ENCODE assay signal across 13 mouse cellular contexts in genomic region chr6:88788219-88788618, GRCm38 (mm10). TPM values are rescaled to one million over a fixed set of nuclear protein-coding genes. Genes with fewer than 3 reads are reported as not detected.
DNase-seq lines count a peak whose midpoint lies in the region; ATAC-seq and TF ChIP-seq lines count a peak whose summit lies in the region.
"Had no signal": no experiment of that assay in that cellular context is flagged by ENCODE, and none has a peak within 500 bp of the region (broad histone marks: within the 10 kb centered on the region; RNA-seq: fewer than 3 reads in every experiment).

No protein-coding gene starts in this region.

- ATAC-seq in kidney, postnatal 0 days (replicated peaks; ENCODE audit: low FRiP score, low read depth), result no peak
- ATAC-seq in neural tube, embryonic 14.5 days (ENCODE audit: low read depth), result peak; percentile 62
- ATAC-seq: Patski had no signal

- no peak overlapping the region for H3K4me3 ChIP-seq in kidney, postnatal 0 days (replicated peaks; ENCODE audit: low read depth, low read length)
- H3K4me3 ChIP-seq in hindbrain, embryonic 10.5 days, result no peak overlapping the region
- no peak overlapping the region for H3K4me3 ChIP-seq in neural tube, embryonic 14.5 days (ENCODE audit: low read depth, low read length)
- H3K4me3 ChIP-seq: limb, embryonic 12.5 days had no signal

- no peaks in the 10 kb centered on the region for H3K9me3 ChIP-seq in kidney, postnatal 0 days (replicated peaks; ENCODE audit: low read length)
- H3K9me3 ChIP-seq in hindbrain, embryonic 10.5 days, result no peaks in the 10 kb centered on the region
- H3K9me3 ChIP-seq in neural tube, embryonic 14.5 days (ENCODE audit: control insufficient read depth, low read length), result no peaks in the 10 kb centered on the region
- H3K9me3 ChIP-seq: limb, embryonic 12.5 days had no signal

- H3K9ac ChIP-seq in kidney, postnatal 0 days (ENCODE audit: low read depth, low read length), result no peak overlapping the region
- H3K9ac ChIP-seq in neural tube, embryonic 14.5 days (replicated peaks; ENCODE audit: low read depth, low read length), result no peak overlapping the region
- H3K9ac ChIP-seq: limb, embryonic 12.5 days; lung, embryonic 14.5 days had no signal

- no peaks in the 10 kb centered on the region for H3K27me3 ChIP-seq in kidney, postnatal 0 days (ENCODE audit: insufficient read depth, low read length)
- peaks cover 7% of the 10 kb centered on the region; the same call in 1 of the 2 replicates for H3K27me3 ChIP-seq in hindbrain, embryonic 10.5 days (ENCODE audit: insufficient read depth, poor library complexity, severe bottlenecking)
- no peaks in the 10 kb centered on the region for H3K27me3 ChIP-seq in neural tube, embryonic 14.5 days (ENCODE audit: control insufficient read depth, insufficient read depth, low read length)
- H3K27me3 ChIP-seq: limb, embryonic 12.5 days; Patski had no signal

- peaks cover 33% of the 10 kb centered on the region for H3K4me1 ChIP-seq in kidney, postnatal 0 days (replicated peaks; ENCODE audit: insufficient read depth, low read length)
- peaks cover 84% of the 10 kb centered on the region for H3K4me1 ChIP-seq in hindbrain, embryonic 10.5 days (replicated peaks)
- peaks cover 34% of the 10 kb centered on the region for H3K4me1 ChIP-seq in neural tube, embryonic 14.5 days (ENCODE audit: control insufficient read depth, insufficient read depth, low read length)

- no peaks in the 10 kb centered on the region for H3K36me3 ChIP-seq in kidney, postnatal 0 days (ENCODE audit: insufficient read depth, low read length)
- H3K36me3 ChIP-seq in hindbrain, embryonic 10.5 days, result no peaks in the 10 kb centered on the region
- no peaks in the 10 kb centered on the region for H3K36me3 ChIP-seq in neural tube, embryonic 14.5 days (ENCODE audit: control insufficient read depth, insufficient read depth, low read length)
- H3K36me3 ChIP-seq: limb, embryonic 12.5 days had no signal

- 34% methylated on average over 11 of the region's 11 CpGs for WGBS in kidney, postnatal 0 days
- 76% methylated on average over 11 of the region's 11 CpGs for WGBS in hindbrain, embryonic 10.5 days
- WGBS in neural tube, embryonic 14.5 days, result 29% methylated on average over 11 of the region's 11 CpGs

- DNase-seq in kidney, postnatal 0 days (ENCODE audit: low spot score), result no peak
- DNase-seq in kidney, postnatal 14 days, result no peak
- DNase-seq in cerebellum, adult 9-10 months, result peak; percentile 71
- DNase-seq in hindbrain, embryonic 10.5 days (ENCODE audit: low spot score), result no peak
- no peak for DNase-seq in layer of hippocampus, postnatal 36 days
- DNase-seq in spleen, postnatal 10 days (ENCODE audit: low spot score in 2 of 2), result no peak
- no peak for DNase-seq in testis, postnatal 14 days (ENCODE audit: low spot score)
- DNase-seq: adrenal gland, adult 2 months; heart, postnatal 36 days had no signal

- H3K4me2 ChIP-seq in kidney, postnatal 0 days (ENCODE audit: low read length), result no peak overlapping the region
- no peak overlapping the region for H3K4me2 ChIP-seq in neural tube, embryonic 14.5 days (ENCODE audit: low read depth, low read length)
- H3K4me2 ChIP-seq: limb, embryonic 12.5 days; lung, embryonic 14.5 days had no signal

- H3K27ac ChIP-seq in kidney, postnatal 0 days, result no peak overlapping the region
- H3K27ac ChIP-seq in hindbrain, embryonic 10.5 days, result peak overlapping the region; percentile 56; the same call in 1 of the 2 replicates
- H3K27ac ChIP-seq in neural tube, embryonic 14.5 days (ENCODE audit: low read depth, low read length), result no peak overlapping the region
- H3K27ac ChIP-seq: limb, embryonic 12.5 days had no signal

- TF ChIP-seq CTCF in kidney, postnatal 0 days (IDR thresholded peaks at IDR 0.05; ENCODE audit: low read depth), result peak; percentile 17; the same call in 1 of the 2 replicates

RNA-seq across cellular contexts. Expression of gene Abtb1, which starts 53.6 kb away (rescaled TPM):
- polyA plus RNA-seq in kidney, postnatal 0 days (2015; fragmentation: Nextera tagmentation; extraction: Ambion mirVana), result 41.0 and 42.8 TPM in 2 replicates
- polyA plus RNA-seq in hindbrain, embryonic 10.5 days (2016; fragmentation: Nextera tagmentation; extraction: Ambion mirVana), result 27.2 and 27.5 TPM in 2 replicates
- polyA plus RNA-seq in neural tube, embryonic 14.5 days (2014; fragmentation: Nextera tagmentation; extraction: Ambion mirVana), result 40.7 and 42.4 TPM in 2 replicates
- total RNA-seq in layer of hippocampus, postnatal 36 days (2021), result 10 to 100 TPM; 29.7 to 30.6 TPM
